24 mouse cellular contexts compared by ENCODE assay signal in genomic region chr10:93289404-93289803, GRCm38 (mm10). TPM values are rescaled to one million over a fixed set of nuclear protein-coding genes. Genes with fewer than 3 reads are reported as not detected.
DNase-seq lines count a peak whose midpoint lies in the region; ATAC-seq lines count a peak whose summit lies in the region.
"Had no signal": no experiment of that assay in that cellular context is flagged by ENCODE, and none has a peak within 500 bp of the region (broad histone marks: within the 10 kb centered on the region; RNA-seq: fewer than 3 reads in every experiment).

No protein-coding gene starts in this region.

- no peak for DNase-seq in forebrain, embryonic 10.5 days (ENCODE audit: extremely low spot score, low spot score)
- no peak for DNase-seq in natural killer cell, adult 2 months (ENCODE audit: low spot score in 2 of 2)
- DNase-seq: adrenal gland, adult 8-10 months; cerebellum, adult 11 months; cerebellum, adult 9-10 months; cerebellum, postnatal 36 days; gastrocnemius, postnatal 10 days; heart, postnatal 36 days; kidney, adult 9 months; kidney, postnatal 14 days had no signal

- H3K4me2 ChIP-seq in forebrain, embryonic 13.5 days, result no peak overlapping the region
- no peak overlapping the region for H3K4me2 ChIP-seq in heart, embryonic 13.5 days
- no peak overlapping the region for H3K4me2 ChIP-seq in heart, embryonic 12.5 days
- no peak overlapping the region for H3K4me2 ChIP-seq in midbrain, embryonic 12.5 days (replicated peaks)
- no peak overlapping the region for H3K4me2 ChIP-seq in midbrain, embryonic 16.5 days (ENCODE audit: low read length)
- H3K4me2 ChIP-seq: heart, embryonic 11.5 days; hindbrain, embryonic 13.5 days; limb, embryonic 12.5 days; liver, embryonic 15.5 days; lung, embryonic 15.5 days; midbrain, embryonic 11.5 days had no signal

- H3K9ac ChIP-seq in forebrain, embryonic 13.5 days, result no peak overlapping the region
- 0 out of 2 replicates have a peak overlapping the region, but pooled peaks have one; percentile 48 for H3K9ac ChIP-seq in heart, embryonic 13.5 days
- no peak overlapping the region for H3K9ac ChIP-seq in heart, embryonic 12.5 days
- H3K9ac ChIP-seq in midbrain, embryonic 12.5 days (replicated peaks), result 0 out of 2 replicates have a peak overlapping the region, but pooled peaks have one; percentile 24
- no peak overlapping the region for H3K9ac ChIP-seq in midbrain, embryonic 16.5 days (ENCODE audit: low read depth, low read length)
- H3K9ac ChIP-seq: hindbrain, embryonic 13.5 days; limb, embryonic 12.5 days; liver, embryonic 15.5 days; lung, embryonic 15.5 days had no signal

- no peaks in the 10 kb centered on the region; the same call in 1 of the 2 replicates for H3K9me3 ChIP-seq in forebrain, embryonic 13.5 days (replicated peaks)
- no peaks in the 10 kb centered on the region for H3K9me3 ChIP-seq in forebrain, embryonic 10.5 days
- H3K9me3 ChIP-seq in heart, embryonic 13.5 days, result no peaks in the 10 kb centered on the region
- H3K9me3 ChIP-seq in heart, embryonic 12.5 days (replicated peaks), result no peaks in the 10 kb centered on the region
- H3K9me3 ChIP-seq in midbrain, embryonic 12.5 days, result no peaks in the 10 kb centered on the region
- no peaks in the 10 kb centered on the region for H3K9me3 ChIP-seq in midbrain, embryonic 16.5 days (replicated peaks; ENCODE audit: control insufficient read depth, low read length, poor library complexity, severe bottlenecking)
- H3K9me3 ChIP-seq: G1E; hindbrain, embryonic 13.5 days; liver, embryonic 15.5 days; lung, embryonic 15.5 days had no signal

- WGBS in forebrain, embryonic 13.5 days, result 58% methylated on average over 6 of the region's 6 CpGs
- WGBS in forebrain, embryonic 10.5 days, result 86% methylated on average over 6 of the region's 6 CpGs
- 69% methylated on average over 6 of the region's 6 CpGs for WGBS in heart, embryonic 13.5 days
- 70% methylated on average over 6 of the region's 6 CpGs for whole genome bisulfite sequencing in heart, embryonic 12.5 days
- WGBS in midbrain, embryonic 12.5 days, result 61% methylated on average over 6 of the region's 6 CpGs
- WGBS in midbrain, embryonic 16.5 days, result 49% methylated on average over 6 of the region's 6 CpGs

- peak; percentile 33; the same call in 1 of the 2 replicates for ATAC-seq in forebrain, embryonic 13.5 days
- no peak for ATAC-seq in heart, embryonic 13.5 days (ENCODE audit: extremely low read depth, insufficient number of reproducible peaks, low FRiP score, low TSS enrichment)
- no peak for ATAC-seq in heart, embryonic 12.5 days (ENCODE audit: insufficient number of reproducible peaks, low FRiP score)
- ATAC-seq in midbrain, embryonic 12.5 days (ENCODE audit: low FRiP score, low read depth), result no peak
- no peak for ATAC-seq in midbrain, embryonic 16.5 days
- ATAC-seq: intestine, postnatal 0 days had no signal

- peaks cover 28% of the 10 kb centered on the region for H3K4me1 ChIP-seq in forebrain, embryonic 13.5 days
- H3K4me1 ChIP-seq in forebrain, embryonic 10.5 days, result peaks cover 13% of the 10 kb centered on the region
- peaks cover 65% of the 10 kb centered on the region for H3K4me1 ChIP-seq in heart, embryonic 13.5 days
- peaks cover 71% of the 10 kb centered on the region for H3K4me1 ChIP-seq in heart, embryonic 12.5 days (replicated peaks)
- H3K4me1 ChIP-seq in midbrain, embryonic 12.5 days, result peaks cover 4% of the 10 kb centered on the region
- H3K4me1 ChIP-seq in midbrain, embryonic 16.5 days (ENCODE audit: control insufficient read depth, insufficient read depth, low read length), result peaks cover 2% of the 10 kb centered on the region; the same call in 1 of the 2 replicates

- H3K27ac ChIP-seq in forebrain, embryonic 13.5 days, result no peak overlapping the region
- no peak overlapping the region for H3K27ac ChIP-seq in forebrain, embryonic 10.5 days
- H3K27ac ChIP-seq in heart, embryonic 13.5 days (replicated peaks), result peak overlapping the region; percentile 44; the same call in 1 of the 2 replicates
- H3K27ac ChIP-seq in heart, embryonic 12.5 days (ENCODE audit: poor library complexity, severe bottlenecking), result no peak overlapping the region
- no peak overlapping the region for H3K27ac ChIP-seq in midbrain, embryonic 12.5 days (replicated peaks)
- no peak overlapping the region for H3K27ac ChIP-seq in midbrain, embryonic 16.5 days (ENCODE audit: low read length)
- H3K27ac ChIP-seq: hindbrain, embryonic 13.5 days; limb, embryonic 12.5 days; liver, embryonic 15.5 days had no signal

- H3K27me3 ChIP-seq in forebrain, embryonic 13.5 days, result peaks cover 29% of the 10 kb centered on the region
- H3K27me3 ChIP-seq in forebrain, embryonic 10.5 days (ENCODE audit: poor library complexity, severe bottlenecking), result peaks cover 7% of the 10 kb centered on the region; the same call in 1 of the 2 replicates
- H3K27me3 ChIP-seq in heart, embryonic 13.5 days (replicated peaks), result no peaks in the 10 kb centered on the region
- no peaks in the 10 kb centered on the region for H3K27me3 ChIP-seq in heart, embryonic 12.5 days (replicated peaks)
- no peaks in the 10 kb centered on the region for H3K27me3 ChIP-seq in midbrain, embryonic 12.5 days
- H3K27me3 ChIP-seq in midbrain, embryonic 16.5 days (ENCODE audit: control insufficient read depth, insufficient read depth, low read depth, low read length), result no peaks in the 10 kb centered on the region
- H3K27me3 ChIP-seq: hindbrain, embryonic 13.5 days; limb, embryonic 12.5 days; lung, embryonic 15.5 days had no signal

- H3K4me3 ChIP-seq in forebrain, embryonic 13.5 days, result no peak overlapping the region
- no peak overlapping the region for H3K4me3 ChIP-seq in forebrain, embryonic 10.5 days
- H3K4me3 ChIP-seq in heart, embryonic 13.5 days, result no peak overlapping the region
- H3K4me3 ChIP-seq in heart, embryonic 12.5 days, result no peak overlapping the region
- H3K4me3 ChIP-seq in midbrain, embryonic 12.5 days, result no peak overlapping the region
- no peak overlapping the region for H3K4me3 ChIP-seq in midbrain, embryonic 16.5 days (ENCODE audit: low read depth, low read length)
- H3K4me3 ChIP-seq: hindbrain, embryonic 13.5 days; left cerebral cortex, adult 2 months; limb, embryonic 12.5 days; liver, embryonic 15.5 days; lung, embryonic 15.5 days had no signal

- no peaks in the 10 kb centered on the region for H3K36me3 ChIP-seq in forebrain, embryonic 13.5 days (ENCODE audit: poor library complexity, severe bottlenecking)
- H3K36me3 ChIP-seq in forebrain, embryonic 10.5 days (replicated peaks), result peaks cover 10% of the 10 kb centered on the region
- peaks cover 12% of the 10 kb centered on the region for H3K36me3 ChIP-seq in heart, embryonic 13.5 days
- H3K36me3 ChIP-seq in heart, embryonic 12.5 days, result peaks cover 14% of the 10 kb centered on the region; the same call in 1 of the 2 replicates
- no peaks in the 10 kb centered on the region for H3K36me3 ChIP-seq in midbrain, embryonic 12.5 days
- no peaks in the 10 kb centered on the region for H3K36me3 ChIP-seq in midbrain, embryonic 16.5 days (ENCODE audit: control insufficient read depth, insufficient read depth, low read length)
- H3K36me3 ChIP-seq: G1E; hindbrain, embryonic 13.5 days; liver, embryonic 15.5 days had no signal

RNA-seq across cellular contexts. Expression of gene Elk3, which starts 21.5 kb away (rescaled TPM):
- polyA plus RNA-seq in forebrain, embryonic 13.5 days (2015; fragmentation: Nextera tagmentation; extraction: Ambion mirVana), result 7.2 and 8.2 TPM in 2 replicates
- polyA plus RNA-seq in forebrain, embryonic 10.5 days (2016; fragmentation: Nextera tagmentation; extraction: Ambion mirVana), result 13.1 and 14.5 TPM in 2 replicates
- 34.5 and 38.3 TPM in 2 replicates for polyA plus RNA-seq in heart, embryonic 13.5 days (2015; fragmentation: Nextera tagmentation; extraction: Ambion mirVana)
- 36.8 and 41.0 TPM in 2 replicates for polyA plus RNA-seq in heart, embryonic 12.5 days (2016; fragmentation: Nextera tagmentation; extraction: Ambion mirVana)
- 10.8 and 11.3 TPM in 2 replicates for polyA plus RNA-seq in midbrain, embryonic 12.5 days (2016; fragmentation: Nextera tagmentation; extraction: Ambion mirVana)
- polyA plus RNA-seq in midbrain, embryonic 16.5 days (2015; fragmentation: Nextera tagmentation; extraction: Ambion mirVana), result 6.4 and 6.5 TPM in 2 replicates
- polyA plus RNA-seq: G1E had no signal

Comparison
In these comparisons a context has a peak if more than half of its experiments do, and no peak if none do; other contexts are left out.
1. H3K9ac ChIP-seq: peak in heart, embryonic 13.5 days (single experiment) and midbrain, embryonic 12.5 days (single experiment); none in forebrain, embryonic 13.5 days (single experiment), heart, embryonic 12.5 days (single experiment) and midbrain, embryonic 16.5 days (single experiment).